Mouse (Mus musculus): ENCODE measurements around the gene Agpat3. TPM values are rescaled to one million over a fixed set of nuclear protein-coding genes. Genes with fewer than 3 reads are reported as not detected.

The Agpat3 gene
- total RNA-seq, 2 experiments from 2014 or later = 214 to 237 TPM

Small RNA genes within 50 kb of the gene (microRNA-seq; reads per million reads assigned to microRNA genes)
- gene Mir7659 = 0 reads per million in 2 experiments

Other genes with a start within 250 kb of the Agpat3 start
- 100 to 1,000 TPM; 684 to 739 TPM for gene D10Jhu81e, start 182.7 kb downstream of the Agpat3 start, total RNA-seq (2021)
- gene Pwp2, start 167.3 kb downstream of the Agpat3 start, total RNA-seq (2021) = 10 to 100 TPM; 11.2 to 11.6 TPM
- 10 to 100 TPM; 51.1 to 54.8 TPM for gene Trappc10, start 107.8 kb downstream of the Agpat3 start, total RNA-seq (2021)
- gene Rrp1, start 60.6 kb upstream of the Agpat3 start, total RNA-seq (2021) = 10 to 100 TPM; 90.5 to 94.6 TPM
- 10 to 100 TPM; 25.5 to 33.5 TPM for gene Cstb, start 73.2 kb upstream of the Agpat3 start, total RNA-seq (2021)
- gene Pdxk, start 112.5 kb upstream of the Agpat3 start, total RNA-seq (2021) = 10 to 100 TPM; 11.5 to 12.0 TPM
- gene Olfr1358, start 164.9 kb upstream of the Agpat3 start, total RNA-seq (2021) = not detected
- gene Ilvbl, start 221.9 kb upstream of the Agpat3 start, total RNA-seq (2021) = 10 to 100 TPM; 31.6 to 40.5 TPM
- gene Syde1, start 239.5 kb upstream of the Agpat3 start, total RNA-seq (2021) = 10 to 100 TPM; 11.0 to 11.5 TPM